Mouse (Mus musculus): ENCODE data around the gene 1520401A03Rik. TPM values are rescaled to one million over a fixed set of nuclear protein-coding genes. Genes with fewer than 3 reads are reported as not detected.

1520401A03Rik gene
- total and polyA plus RNA-seq, 2 experiments from 2014 or later = 0.26 TPM; not detected in 1

DNA sequence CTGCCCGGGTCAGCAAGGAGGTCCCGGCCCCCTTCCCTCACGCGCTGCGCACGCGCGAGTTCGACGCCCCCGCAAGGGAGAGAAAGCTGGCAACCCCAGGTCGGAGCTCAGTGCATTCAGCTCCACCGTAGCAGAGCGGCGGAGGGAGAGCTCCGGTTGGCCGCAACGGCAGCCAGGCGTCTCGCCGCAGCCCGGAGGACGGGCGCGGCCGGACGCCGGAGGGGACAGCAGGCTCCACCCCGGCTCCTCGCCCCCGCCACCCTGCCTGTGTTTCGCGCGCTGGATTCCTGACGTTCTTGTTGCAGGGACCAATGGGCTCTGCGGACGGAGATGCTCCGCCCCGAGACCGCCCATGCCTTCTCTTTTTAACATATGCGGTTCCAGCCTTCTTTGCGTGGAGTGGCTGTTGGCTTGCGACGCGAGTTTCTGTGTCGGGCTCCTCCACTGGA lies 17.6 kb upstream of the 1520401A03Rik start:
- ATAC-seq (peak; percentile 83), DNase-seq (ENCODE audit: low spot score) (peak; percentile 94)
- H3K9me3 ChIP-seq (ENCODE audit: low read length) = no peaks in the 10 kb centered on the region
- no peak for TF ChIP-seq CTCF (IDR thresholded peaks at IDR 0.05; ENCODE audit: low read depth)
- H3K4me2 ChIP-seq (ENCODE audit: low read depth, low read length) = peak overlapping the region; percentile 74
- WGBS = under 1% methylated on average over 46 of the region's 46 CpGs
- peaks cover 40% of the 10 kb centered on the region for H3K27me3 ChIP-seq (ENCODE audit: insufficient read depth, low read length)
- peak overlapping the region; percentile 77 for H3K9ac ChIP-seq (replicated peaks; ENCODE audit: low read length)
- peak overlapping the region; percentile 82 for H3K4me3 ChIP-seq (ENCODE audit: low read length)
- H3K36me3 ChIP-seq (ENCODE audit: insufficient read depth, low read length) = peaks cover 17% of the 10 kb centered on the region; the same call in 1 of the 2 replicates
- H3K4me1 ChIP-seq (ENCODE audit: insufficient read depth, low read length) = peaks cover 34% of the 10 kb centered on the region
- H3K27ac ChIP-seq = peak overlapping the region; percentile 88

DNA sequence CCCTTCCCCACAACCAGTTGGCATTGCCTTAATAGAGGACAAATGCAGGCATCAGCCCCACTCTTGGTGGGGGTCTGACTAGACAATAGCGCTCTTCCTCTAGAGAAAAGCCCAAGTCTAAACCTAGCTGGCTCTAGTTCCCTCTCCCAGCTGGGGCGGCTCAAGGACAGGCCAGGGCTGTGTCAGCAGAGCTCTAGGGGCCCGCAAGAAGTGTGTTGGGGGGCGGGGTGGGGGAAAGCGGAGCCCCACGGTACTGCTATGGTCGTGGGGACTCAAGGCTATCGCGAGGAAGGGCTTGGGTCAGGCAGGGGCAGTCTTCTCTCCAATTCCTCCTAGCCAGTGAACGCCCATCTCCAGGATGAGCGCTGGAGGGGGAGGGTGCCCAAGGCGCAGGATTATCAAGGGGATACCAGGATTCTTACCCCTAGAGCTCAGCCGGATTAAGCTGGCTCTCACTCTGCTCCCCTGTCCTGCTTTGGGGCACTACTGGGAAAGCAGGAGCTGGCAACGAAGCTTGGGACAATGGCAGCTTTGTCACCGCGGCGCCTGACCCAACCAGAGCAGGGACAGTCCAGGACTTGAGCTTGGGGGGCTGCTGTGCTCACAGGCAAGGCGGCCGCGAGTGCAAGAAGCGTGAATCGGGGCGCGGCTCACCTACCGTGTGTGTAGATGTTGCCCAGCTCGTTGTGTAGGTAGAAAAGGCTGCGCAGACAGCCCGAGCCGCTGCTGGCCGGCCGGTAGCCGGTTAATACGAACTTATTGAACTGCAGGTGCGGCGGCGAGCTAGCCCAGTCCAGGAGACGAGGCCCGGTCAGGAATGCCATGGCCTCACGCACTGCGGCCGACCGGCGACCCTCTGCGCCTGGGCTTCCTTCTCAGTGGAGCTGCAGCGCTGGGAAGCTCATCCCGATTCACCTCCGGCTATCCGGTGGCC lies 16.9 kb upstream of the 1520401A03Rik start:
- ATAC-seq (peak; percentile 68), DNase-seq (ENCODE audit: low spot score) (peak; percentile 73)
- 1% methylated on average over 48 of the region's 48 CpGs for WGBS
- Histone ChIP-seq H3K27me3 (ENCODE audit: insufficient read depth, low read length) (peaks cover 33% of the 10 kb centered on the region), H3K9ac (replicated peaks; ENCODE audit: low read length) (peak overlapping the region; percentile 77), H3K4me1 (ENCODE audit: insufficient read depth, low read length) (peaks cover 27% of the 10 kb centered on the region), H3K36me3 (ENCODE audit: insufficient read depth, low read length) (peaks cover 20% of the 10 kb centered on the region; the same call in 1 of the 2 replicates), H3K4me3 (ENCODE audit: low read length) (peak overlapping the region; percentile 82), H3K4me2 (ENCODE audit: low read depth, low read length) (peak overlapping the region; percentile 74), H3K27ac (peak overlapping the region; percentile 88), H3K9me3 (ENCODE audit: low read length) (no peaks in the 10 kb centered on the region)
- no peak for TF ChIP-seq CTCF (IDR thresholded peaks at IDR 0.05; ENCODE audit: low read depth)

DNA sequence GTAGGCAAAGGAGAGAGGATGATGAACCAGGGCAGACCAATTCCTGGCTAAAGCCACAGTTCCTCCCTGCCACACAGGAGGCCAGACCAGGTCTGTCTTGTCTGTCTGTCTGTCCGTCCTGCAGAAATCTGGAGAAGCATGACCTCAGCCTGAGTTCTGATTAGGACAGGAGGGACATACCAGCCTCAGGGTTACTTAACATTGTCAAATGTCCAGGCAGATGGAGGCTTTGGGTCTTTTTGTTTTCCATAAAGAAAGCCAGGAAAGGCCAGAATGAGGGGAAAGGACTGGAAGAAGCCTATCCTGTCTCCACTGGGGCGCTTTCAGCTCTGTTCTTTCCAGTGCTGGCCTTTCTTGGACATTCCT lies 16.2 kb upstream of the 1520401A03Rik start:
- H3K27ac ChIP-seq = peak overlapping the region; percentile 88
- H3K36me3 ChIP-seq (ENCODE audit: insufficient read depth, low read length) = peaks cover 20% of the 10 kb centered on the region; the same call in 1 of the 2 replicates

DNA sequence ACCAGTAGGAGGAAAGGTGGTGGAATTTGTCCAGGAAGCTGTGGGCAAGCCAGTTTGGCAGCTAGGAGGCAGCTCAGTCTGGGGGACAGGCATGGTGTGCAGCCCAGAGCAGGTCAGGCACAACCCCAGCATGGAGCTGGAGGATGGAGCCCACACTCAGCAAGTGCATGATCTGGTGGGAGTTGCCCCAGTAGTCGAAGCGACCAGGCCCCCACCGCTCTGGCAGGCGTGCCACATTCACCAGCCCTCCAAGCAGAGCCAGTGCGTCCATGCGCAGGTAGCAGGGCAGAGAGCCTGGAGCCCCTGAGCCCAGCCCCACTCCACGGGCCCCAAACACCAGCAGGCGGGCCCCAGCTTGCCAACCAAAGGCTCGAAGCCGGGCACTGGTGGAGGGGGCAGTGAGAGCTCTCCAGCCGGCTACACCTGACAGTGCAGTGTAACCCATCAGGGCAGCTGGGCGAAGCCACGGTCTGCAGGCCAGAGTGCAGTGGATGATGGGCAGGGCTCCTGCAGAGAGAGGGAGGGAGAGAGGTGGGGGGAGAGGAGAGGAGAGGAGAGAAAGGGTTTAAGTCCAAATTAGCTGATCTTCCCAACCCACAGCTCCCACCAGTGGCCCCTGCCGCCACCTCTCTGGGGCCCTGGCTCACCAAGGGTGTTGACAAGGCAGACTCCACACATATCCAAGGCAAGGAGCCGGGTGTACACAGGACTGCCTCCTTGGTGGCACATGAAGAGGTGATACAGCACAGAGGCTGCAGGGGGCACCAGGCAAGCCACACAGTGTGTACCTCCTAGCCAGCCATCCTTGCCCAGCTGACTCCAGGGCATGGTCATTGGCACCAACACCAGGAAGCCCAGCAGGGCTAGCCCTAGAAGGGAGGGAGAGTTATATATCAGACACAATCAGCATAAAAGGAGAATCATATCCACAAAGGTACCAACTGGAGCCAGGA lies 15.2 kb upstream of the 1520401A03Rik start:
- peak; percentile 40; the same call in 1 of the 2 replicates for TF ChIP-seq CTCF (IDR thresholded peaks at IDR 0.05; ENCODE audit: low read depth)
- 64% methylated on average over 15 of the region's 15 CpGs for WGBS
- ATAC-seq = no peak
- H3K4me3 ChIP-seq (ENCODE audit: low read length) = peak overlapping the region; percentile 82
- no peaks in the 10 kb centered on the region for H3K9me3 ChIP-seq (ENCODE audit: low read length)
- H3K27ac ChIP-seq = 0 out of 2 replicates have a peak overlapping the region, but pooled peaks have one; percentile 20
- H3K9ac ChIP-seq (replicated peaks; ENCODE audit: low read length) = 0 out of 2 replicates have a peak overlapping the region, but pooled peaks have one; percentile 77
- DNase-seq (ENCODE audit: low spot score) = no peak
- peaks cover 17% of the 10 kb centered on the region for H3K27me3 ChIP-seq (ENCODE audit: insufficient read depth, low read length)
- H3K36me3 ChIP-seq (ENCODE audit: insufficient read depth, low read length) = peaks cover 20% of the 10 kb centered on the region; the same call in 1 of the 2 replicates
- H3K4me2 ChIP-seq (ENCODE audit: low read depth, low read length) = peak overlapping the region; percentile 74
- peaks cover 27% of the 10 kb centered on the region for H3K4me1 ChIP-seq (ENCODE audit: insufficient read depth, low read length)

More for the DNA sequence above, 16.2 kb upstream of the 1520401A03Rik start:
- H3K4me2 ChIP-seq (ENCODE audit: low read depth, low read length) = peak overlapping the region; percentile 74
- H3K4me3 ChIP-seq (ENCODE audit: low read length) = peak overlapping the region; percentile 82
- H3K9me3 ChIP-seq (ENCODE audit: low read length) = no peaks in the 10 kb centered on the region
- 21% methylated on average over 2 of the region's 2 CpGs for WGBS
- TF ChIP-seq CTCF (IDR thresholded peaks at IDR 0.05; ENCODE audit: low read depth) = no peak
- peak overlapping the region; percentile 77 for H3K9ac ChIP-seq (replicated peaks; ENCODE audit: low read length)
- ATAC-seq = no peak
- DNase-seq (ENCODE audit: low spot score) = no peak
- peaks cover 27% of the 10 kb centered on the region for H3K4me1 ChIP-seq (ENCODE audit: insufficient read depth, low read length)
- H3K27me3 ChIP-seq (ENCODE audit: insufficient read depth, low read length) = peaks cover 28% of the 10 kb centered on the region

DNA sequence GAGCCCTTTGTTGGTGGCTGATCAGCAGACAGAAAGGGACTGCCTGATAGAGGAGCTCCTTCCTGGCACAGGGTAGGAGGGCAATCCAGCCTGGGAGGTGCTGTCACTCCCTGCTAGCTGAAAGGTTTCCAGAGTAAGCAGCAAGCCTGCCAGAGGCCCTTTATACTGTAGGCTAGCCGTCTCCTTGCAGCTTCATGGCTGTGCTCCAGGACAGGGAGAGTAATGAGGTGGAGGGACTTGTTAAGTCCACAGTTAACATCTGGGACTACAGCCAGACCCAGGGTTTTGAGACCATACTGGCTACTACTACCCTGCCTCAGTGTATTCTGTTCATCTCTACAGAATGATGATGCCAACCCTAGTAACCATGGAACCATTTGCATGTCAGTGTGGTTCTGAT lies 11.8 kb upstream of the 1520401A03Rik start:
- WGBS = 40% methylated on average over 1 of the region's 1 CpGs
- Histone ChIP-seq H3K27me3 (ENCODE audit: insufficient read depth, low read length) (no peaks in the 10 kb centered on the region), H3K27ac (no peak overlapping the region), H3K36me3 (ENCODE audit: insufficient read depth, low read length) (peaks cover 20% of the 10 kb centered on the region; the same call in 1 of the 2 replicates), H3K9ac (replicated peaks; ENCODE audit: low read length) (no peak overlapping the region), H3K4me3 (ENCODE audit: low read length) (no peak overlapping the region), H3K4me2 (ENCODE audit: low read depth, low read length) (no peak overlapping the region), H3K4me1 (ENCODE audit: insufficient read depth, low read length) (peaks cover 18% of the 10 kb centered on the region), H3K9me3 (ENCODE audit: low read length) (no peaks in the 10 kb centered on the region)
- no peak for TF ChIP-seq CTCF (IDR thresholded peaks at IDR 0.05; ENCODE audit: low read depth)
- DNase-seq (ENCODE audit: low spot score) (peak; percentile 59), ATAC-seq (no peak)

DNA sequence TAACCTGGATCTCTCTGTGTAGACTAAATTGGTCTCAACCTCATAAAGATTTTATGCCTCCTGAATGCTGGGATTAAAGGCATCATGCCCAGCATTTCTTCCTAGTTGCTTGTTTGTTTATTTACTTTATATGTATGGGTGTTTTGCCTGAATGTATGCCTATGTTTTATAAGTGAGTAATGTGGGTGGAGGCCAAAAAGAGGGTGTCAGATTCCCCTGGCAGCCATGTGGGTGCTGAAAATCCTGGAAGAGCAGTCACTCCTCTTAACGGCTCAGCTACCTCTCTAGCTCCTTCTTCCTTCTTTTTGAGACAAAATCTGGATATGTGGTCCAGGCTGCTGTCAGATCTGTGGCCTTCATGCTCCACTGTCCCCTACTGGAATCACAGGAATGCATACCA lies 7.9 kb upstream of the 1520401A03Rik start:
- H3K27me3 ChIP-seq (ENCODE audit: insufficient read depth, low read length) = no peaks in the 10 kb centered on the region
- TF ChIP-seq CTCF (IDR thresholded peaks at IDR 0.05; ENCODE audit: low read depth) = no peak
- H3K4me3 ChIP-seq (ENCODE audit: low read length) = no peak overlapping the region
- no peaks in the 10 kb centered on the region for H3K9me3 ChIP-seq (ENCODE audit: low read length)
- no peak overlapping the region for H3K9ac ChIP-seq (replicated peaks; ENCODE audit: low read length)
- WGBS = 67% methylated on average over 1 of the region's 1 CpGs
- 0 out of 2 replicates have a peak, but pooled peaks cover 4% of the 10 kb centered on the region for H3K4me1 ChIP-seq (ENCODE audit: insufficient read depth, low read length)
- no peak overlapping the region for H3K4me2 ChIP-seq (ENCODE audit: low read depth, low read length)
- 0 out of 2 replicates have a peak, but pooled peaks cover 5% of the 10 kb centered on the region for H3K36me3 ChIP-seq (ENCODE audit: insufficient read depth, low read length)
- ATAC-seq = no peak
- H3K27ac ChIP-seq = no peak overlapping the region
- DNase-seq (ENCODE audit: low spot score) = no peak

Data from hindbrain, postnatal 0 days (tissue).